In the genomic region with DNA sequence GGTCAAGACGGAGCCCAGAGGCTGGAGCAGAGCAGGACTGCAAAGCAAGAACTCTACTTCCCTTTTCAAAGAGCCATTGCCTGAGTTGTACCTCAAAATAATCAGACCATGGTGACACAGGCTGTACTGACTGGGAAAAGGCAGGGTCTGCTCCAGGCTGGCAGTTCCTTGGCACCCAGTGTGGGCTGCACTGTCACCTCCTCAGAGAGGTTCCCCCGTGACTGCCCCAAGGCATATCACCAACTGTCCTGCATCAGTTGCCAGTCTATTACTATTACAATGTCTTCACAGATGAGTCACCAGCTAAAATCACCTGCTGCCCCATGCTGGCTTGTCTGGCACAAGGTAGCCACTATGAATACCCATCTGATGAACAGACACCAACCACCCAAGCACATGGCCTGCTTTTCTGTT, we compare ENCODE assay signal across 16 mouse cellular contexts.
DNase-seq lines count a peak whose midpoint lies in the region; ATAC-seq and TF ChIP-seq lines count a peak whose summit lies in the region.
"Had no signal": no experiment of that assay in that cellular context is flagged by ENCODE, and none has a peak within 500 bp of the region (broad histone marks: within the 10 kb centered on the region; RNA-seq: fewer than 3 reads in every experiment).

No protein-coding gene starts in this region.

- 0 out of 2 replicates have a peak overlapping the region, but pooled peaks have one; percentile 2 for H3K27ac ChIP-seq in forebrain, postnatal 0 days (ENCODE audit: low read depth, low read length)
- H3K27ac ChIP-seq in forebrain, embryonic 14.5 days (ENCODE audit: low read depth, low read length) = no peak overlapping the region
- H3K27ac ChIP-seq in midbrain, embryonic 13.5 days = 0 out of 2 replicates have a peak overlapping the region, but pooled peaks have one; percentile 30
- H3K27ac ChIP-seq in midbrain, embryonic 15.5 days = no peak overlapping the region
- H3K27ac ChIP-seq: embryonic facial prominence, embryonic 10.5 days; limb, embryonic 10.5 days; stomach, embryonic 15.5 days had no signal

- no peak for TF ChIP-seq CTCF in forebrain, postnatal 0 days (IDR thresholded peaks at IDR 0.05; ENCODE audit: low read depth)

- peaks cover 10% of the 10 kb centered on the region; the same call in 1 of the 2 replicates for H3K4me1 ChIP-seq in forebrain, postnatal 0 days (ENCODE audit: insufficient read depth)
- H3K4me1 ChIP-seq in forebrain, embryonic 14.5 days (ENCODE audit: control insufficient read depth, insufficient read depth, low read length) = peaks cover 12% of the 10 kb centered on the region
- H3K4me1 ChIP-seq in midbrain, embryonic 13.5 days (replicated peaks) = peaks cover 24% of the 10 kb centered on the region
- H3K4me1 ChIP-seq in midbrain, embryonic 15.5 days = peaks cover 20% of the 10 kb centered on the region

- H3K27me3 ChIP-seq in forebrain, postnatal 0 days (ENCODE audit: insufficient read depth, low read length) = no peaks in the 10 kb centered on the region
- peaks cover 11% of the 10 kb centered on the region; the same call in 1 of the 2 replicates for H3K27me3 ChIP-seq in forebrain, embryonic 14.5 days (replicated peaks; ENCODE audit: control insufficient read depth, insufficient read depth, low read length)
- peaks cover 39% of the 10 kb centered on the region for H3K27me3 ChIP-seq in midbrain, embryonic 13.5 days
- H3K27me3 ChIP-seq in midbrain, embryonic 15.5 days (replicated peaks) = peaks cover 19% of the 10 kb centered on the region

- no peak overlapping the region for H3K4me3 ChIP-seq in forebrain, postnatal 0 days (ENCODE audit: low read depth, low read length)
- H3K4me3 ChIP-seq in forebrain, embryonic 14.5 days (ENCODE audit: low read depth, low read length) = no peak overlapping the region
- H3K4me3 ChIP-seq in midbrain, embryonic 13.5 days (replicated peaks) = no peak overlapping the region
- H3K4me3 ChIP-seq in midbrain, embryonic 15.5 days = no peak overlapping the region
- H3K4me3 ChIP-seq: embryonic facial prominence, embryonic 10.5 days; limb, embryonic 10.5 days; stomach, embryonic 15.5 days had no signal

- WGBS in forebrain, postnatal 0 days = 64% methylated on average over 2 of the region's 2 CpGs
- 61% methylated on average over 2 of the region's 2 CpGs for WGBS in forebrain, embryonic 14.5 days
- 57% methylated on average over 2 of the region's 2 CpGs for WGBS in midbrain, embryonic 13.5 days
- 58% methylated on average over 2 of the region's 2 CpGs for WGBS in midbrain, embryonic 15.5 days

- H3K9ac ChIP-seq in forebrain, postnatal 0 days = 0 out of 2 replicates have a peak overlapping the region, but pooled peaks have one; percentile 25
- no peak overlapping the region for H3K9ac ChIP-seq in forebrain, embryonic 14.5 days (ENCODE audit: low read length)
- no peak overlapping the region for H3K9ac ChIP-seq in midbrain, embryonic 13.5 days (replicated peaks)
- H3K9ac ChIP-seq in midbrain, embryonic 15.5 days = no peak overlapping the region
- H3K9ac ChIP-seq: liver, postnatal 0 days; stomach, embryonic 15.5 days had no signal

- H3K4me2 ChIP-seq in forebrain, postnatal 0 days (ENCODE audit: low read depth) = no peak overlapping the region
- no peak overlapping the region for H3K4me2 ChIP-seq in forebrain, embryonic 14.5 days (ENCODE audit: low read length)
- H3K4me2 ChIP-seq in midbrain, embryonic 13.5 days (replicated peaks) = no peak overlapping the region
- H3K4me2 ChIP-seq in midbrain, embryonic 15.5 days = no peak overlapping the region

- no peaks in the 10 kb centered on the region for H3K9me3 ChIP-seq in forebrain, postnatal 0 days (ENCODE audit: low read length)
- H3K9me3 ChIP-seq in forebrain, embryonic 14.5 days (replicated peaks; ENCODE audit: control insufficient read depth, low read length) = no peaks in the 10 kb centered on the region
- no peaks in the 10 kb centered on the region for H3K9me3 ChIP-seq in midbrain, embryonic 13.5 days
- no peaks in the 10 kb centered on the region for H3K9me3 ChIP-seq in midbrain, embryonic 15.5 days
- H3K9me3 ChIP-seq: embryonic facial prominence, embryonic 10.5 days; limb, embryonic 10.5 days; stomach, embryonic 15.5 days had no signal

- no peak for ATAC-seq in forebrain, postnatal 0 days
- ATAC-seq in forebrain, embryonic 14.5 days = no peak
- peak; percentile 24 for ATAC-seq in midbrain, embryonic 13.5 days
- no peak for ATAC-seq in midbrain, embryonic 15.5 days (replicated peaks)
- ATAC-seq in monocyte, adult 5-6 weeks (replicated peaks; ENCODE audit: insufficient number of reproducible peaks, low FRiP score, low TSS enrichment, poor library complexity, severe bottlenecking) = peak; percentile 67
- ATAC-seq: liver, postnatal 0 days had no signal

- no peak for DNase-seq in forebrain, postnatal 0 days
- no peak for DNase-seq in forebrain, embryonic 14.5 days (ENCODE audit: low spot score)
- DNase-seq in cerebellum, adult 9-11 months = peak; percentile 79
- no peak for DNase-seq in embryo, embryonic 9.5 days (ENCODE audit: extremely low spot score)
- DNase-seq in embryo, embryonic 10 days (ENCODE audit: low spot score) = no peak
- DNase-seq: adrenal gland, adult 8-10 months; heart, adult 11 months; heart, postnatal 36 days; kidney, adult 2 months; liver, postnatal 0 days had no signal

- no peaks in the 10 kb centered on the region for H3K36me3 ChIP-seq in forebrain, postnatal 0 days (ENCODE audit: insufficient read depth)
- H3K36me3 ChIP-seq in forebrain, embryonic 14.5 days (ENCODE audit: control insufficient read depth, insufficient read depth, low read length) = no peaks in the 10 kb centered on the region
- no peaks in the 10 kb centered on the region for H3K36me3 ChIP-seq in midbrain, embryonic 13.5 days
- no peaks in the 10 kb centered on the region for H3K36me3 ChIP-seq in midbrain, embryonic 15.5 days (replicated peaks)
- H3K36me3 ChIP-seq: embryonic facial prominence, embryonic 10.5 days; limb, embryonic 10.5 days; stomach, embryonic 15.5 days had no signal

Comparison
In these comparisons a context has a peak if more than half of its experiments do, and no peak if none do; other contexts are left out.
1. ATAC-seq: peak in midbrain, embryonic 13.5 days (single experiment) and monocyte, adult 5-6 weeks (single experiment); none in forebrain, postnatal 0 days (single experiment), forebrain, embryonic 14.5 days (single experiment) and midbrain, embryonic 15.5 days (single experiment).
2. H3K27ac ChIP-seq: peak in forebrain, postnatal 0 days (single experiment) and midbrain, embryonic 13.5 days (single experiment); none in forebrain, embryonic 14.5 days (single experiment) and midbrain, embryonic 15.5 days (single experiment).